Mouse (Mus musculus) hindbrain, embryonic 12.5 days (tissue): ENCODE measurements around the gene Mroh9. TPM values are rescaled to one million over a fixed set of nuclear protein-coding genes. Genes with fewer than 3 reads are reported as not detected.

Experiments
- ATAC-seq: fragments of 200-750 bp; cut with Nextera tagmentation; 2 replicates; pipeline ENCODE4 v1.8.0; 2017; ENCODE audit warnings: moderate TSS enrichment; ENCODE audit not compliant: low FRiP score
- H3K27ac ChIP-seq: fragments of 300-500 bp; sonication (generic); 2 replicates; pipeline ENCODE4 v1.5.1; 2016; ENCODE audit warnings: mild to moderate bottlenecking
- H3K27me3 ChIP-seq: fragments of 300-500 bp; sonication (generic); 2 replicates; pipeline ENCODE4 v1.6.1; 2016; ENCODE audit warnings: mild to moderate bottlenecking
- H3K36me3 ChIP-seq: fragments of 300-500 bp; sonication (generic); 2 replicates; pipeline ENCODE4 v1.6.1; 2016; ENCODE audit warnings: mild to moderate bottlenecking
- H3K4me1 ChIP-seq: fragments of 300-500 bp; sonication (generic); 2 replicates; pipeline ENCODE4 v1.6.1; 2016
- H3K4me2 ChIP-seq: fragments of 300-500 bp; sonication (generic); replicated peaks from 2 replicates; pipeline ENCODE4 v1.6.1; 2016; ENCODE audit warnings: mild to moderate bottlenecking
- H3K4me3 ChIP-seq: fragments of 300-500 bp; sonication (generic); 2 replicates; pipeline ENCODE4 v1.5.1; 2016; ENCODE audit warnings: mild to moderate bottlenecking
- H3K9ac ChIP-seq: fragments of 300-500 bp; sonication (generic); 2 replicates; pipeline ENCODE4 v1.6.1; 2016; ENCODE audit warnings: mild to moderate bottlenecking, moderate library complexity
- H3K9me3 ChIP-seq: fragments of 300-500 bp; sonication (generic); replicated peaks from 2 replicates; pipeline ENCODE4 v1.6.1; 2016; ENCODE audit warnings: mild to moderate bottlenecking
- WGBS: fragments of 180-500 bp; shearing (Covaris S2); methylation state at CpG from one replicate; pipeline ENCODE4 v1.1.7; 2016; 5-methylcytosine and 5-hydroxymethylcytosine counted together
- polyA plus RNA-seq: library from polyadenylated mRNA; unstranded; fragments of >200 nt; fragmentation: Nextera tagmentation; extraction: Ambion mirVana; gene quantifications from 2 replicates; pipeline ENCODE4 v1.2.1, GENCODE M21; 2016

The Mroh9 gene
- not detected in 2 replicates for polyA plus RNA-seq

DNA sequence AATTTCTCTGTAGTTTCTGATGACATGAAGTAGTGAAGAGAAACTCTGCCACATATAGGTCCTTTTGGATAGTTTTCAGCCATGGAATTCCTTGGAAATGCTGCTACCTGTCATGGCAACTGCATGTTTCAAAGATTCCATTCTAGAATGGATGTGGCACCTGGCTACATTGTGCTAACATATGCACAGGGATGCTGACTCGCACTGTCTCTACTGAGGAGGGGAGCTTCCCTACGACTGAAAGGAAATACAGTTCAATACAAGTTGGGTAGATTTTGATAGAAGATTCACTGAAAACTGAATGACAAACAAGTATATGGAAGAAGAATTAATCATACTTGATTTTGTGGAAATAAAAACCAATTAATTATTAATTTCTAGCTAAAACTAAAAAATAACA is at the start of gene Mroh9:
Mroh9 (minus strand) TSS at position 101 of the 400 bp plus-strand sequence.
- no peaks in the 10 kb centered on the region for H3K27me3 ChIP-seq
- no peak for ATAC-seq
- no peaks in the 10 kb centered on the region for H3K9me3 ChIP-seq
- H3K27ac ChIP-seq = no peak within 1 kb of the TSS
- H3K4me3 ChIP-seq = no peak within 1 kb of the TSS
- WGBS = 93% methylated on average over 2 of the region's 2 CpGs
- H3K4me2 ChIP-seq = no peak within 1 kb of the TSS
- no peaks in the 10 kb centered on the region for H3K36me3 ChIP-seq
- H3K4me1 ChIP-seq = no peaks in the 10 kb centered on the region
- H3K9ac ChIP-seq = no peak within 1 kb of the TSS

DNA sequence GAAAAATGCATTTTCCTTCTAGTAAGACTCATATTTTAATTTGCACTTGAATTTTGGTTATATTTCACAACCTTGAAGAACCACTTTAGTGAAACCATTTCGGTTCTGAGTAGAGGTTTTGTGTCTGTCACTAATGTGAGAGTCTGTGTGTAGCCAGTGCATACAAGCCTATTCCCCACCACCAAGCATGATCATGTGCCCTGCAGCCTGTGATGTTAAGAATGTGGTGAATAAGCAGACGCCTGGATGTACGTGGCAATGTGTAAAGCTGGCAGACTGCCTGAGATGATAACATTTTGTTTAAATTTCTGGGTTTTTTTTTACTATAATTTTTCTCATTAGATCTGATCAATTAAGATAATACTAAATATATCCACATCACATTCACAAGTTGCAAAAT is 44.5 kb upstream of the Mroh9 start:
- Histone ChIP-seq H3K4me3 (no peak overlapping the region), H3K27me3 (no peaks in the 10 kb centered on the region), H3K27ac (no peak overlapping the region), H3K36me3 (no peaks in the 10 kb centered on the region), H3K9me3 (no peaks in the 10 kb centered on the region), H3K4me2 (no peak overlapping the region), H3K9ac (no peak overlapping the region), H3K4me1 (no peaks in the 10 kb centered on the region)
- WGBS = 68% methylated on average over 3 of the region's 3 CpGs
- ATAC-seq = no peak

DNA sequence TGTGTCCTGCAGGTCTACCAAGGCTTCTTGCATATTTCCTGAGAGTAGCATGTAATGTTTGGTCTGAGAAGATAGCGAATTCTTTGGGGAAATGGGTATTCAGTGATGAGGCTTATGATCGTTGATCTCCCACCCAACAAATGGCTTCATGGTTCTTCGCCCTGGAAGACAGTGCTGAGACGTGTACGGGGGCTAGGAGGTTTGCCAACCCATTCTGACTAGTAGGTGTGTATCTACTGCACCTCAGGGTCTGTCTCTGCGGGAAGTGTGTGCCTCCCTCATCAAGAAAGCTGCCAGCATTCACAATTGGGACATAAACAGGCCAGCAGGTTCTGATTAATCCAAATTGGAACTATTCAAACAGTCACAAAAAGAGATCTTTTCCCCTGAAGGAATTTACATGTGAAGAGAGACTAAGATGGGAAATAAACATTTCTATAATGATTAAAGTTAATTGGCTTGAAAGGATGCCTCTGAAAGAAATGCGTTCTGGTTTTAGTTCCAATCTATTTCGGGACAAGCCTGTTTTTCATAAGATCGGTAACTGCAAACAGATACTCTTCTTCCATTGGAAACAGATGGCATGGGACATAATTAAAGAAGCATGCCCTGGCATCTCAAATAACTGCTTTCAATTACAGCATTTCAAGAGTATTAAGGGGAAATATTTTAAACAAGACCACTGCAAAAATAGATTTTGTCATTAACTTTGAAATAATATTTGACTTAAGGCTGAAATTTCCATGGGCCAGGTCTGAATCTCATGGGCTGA is 43.8 kb upstream of the Mroh9 start:
- WGBS = 78% methylated on average over 9 of the region's 9 CpGs

DNA sequence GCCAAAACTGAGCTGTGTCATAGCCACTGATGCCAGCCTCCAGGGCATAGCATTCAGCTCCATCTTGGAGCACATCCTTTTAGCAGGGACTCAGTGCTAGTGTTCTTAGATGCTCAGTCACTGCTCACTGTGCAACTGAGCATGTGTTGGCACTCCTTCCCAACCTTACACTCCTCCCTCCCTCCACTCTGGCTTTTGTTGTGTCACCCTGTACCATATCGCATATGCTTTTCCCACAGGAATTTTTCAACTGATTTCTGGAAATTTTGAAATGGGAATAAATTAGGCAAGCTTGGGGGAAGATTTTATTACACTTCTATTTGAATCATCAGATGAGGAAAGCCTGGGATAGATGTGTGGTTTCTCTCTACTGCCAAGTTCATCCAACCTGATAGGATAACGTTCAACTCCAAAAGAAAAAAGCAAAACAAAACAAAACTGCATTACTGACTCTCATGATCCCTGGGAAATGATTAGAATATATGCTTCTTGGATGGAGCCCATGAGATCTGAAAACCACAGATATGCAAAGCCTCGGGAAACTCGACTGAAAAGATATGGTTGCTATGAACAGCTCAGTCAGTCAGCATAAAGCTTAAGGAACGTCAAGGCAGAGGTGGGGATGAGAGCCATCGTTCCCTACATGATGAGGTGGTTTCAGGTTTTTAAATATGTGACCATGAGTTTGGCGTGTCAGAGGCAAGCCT is 40.9 kb upstream of the Mroh9 start:
- no peak overlapping the region for H3K27ac ChIP-seq

More for the DNA sequence above, 43.8 kb upstream of the Mroh9 start:
- H3K9me3 ChIP-seq = no peaks in the 10 kb centered on the region
- no peak overlapping the region for H3K27ac ChIP-seq
- H3K27me3 ChIP-seq = no peaks in the 10 kb centered on the region
- H3K4me2 ChIP-seq = no peak overlapping the region
- no peak for ATAC-seq
- H3K4me3 ChIP-seq = no peak overlapping the region
- H3K9ac ChIP-seq = no peak overlapping the region
- H3K36me3 ChIP-seq = no peaks in the 10 kb centered on the region
- H3K4me1 ChIP-seq = no peaks in the 10 kb centered on the region

GRCm38 (mm10) chr1:163122414-163122813 is 36.9 kb upstream of the Mroh9 start:
- Histone ChIP-seq H3K36me3 (no peaks in the 10 kb centered on the region), H3K27ac (no peak overlapping the region), H3K27me3 (no peaks in the 10 kb centered on the region), H3K9ac (no peak overlapping the region), H3K4me3 (no peak overlapping the region), H3K4me2 (no peak overlapping the region), H3K4me1 (no peaks in the 10 kb centered on the region), H3K9me3 (no peaks in the 10 kb centered on the region)
- ATAC-seq = no peak
- WGBS = 93% methylated on average over 1 of the region's 1 CpGs

More for the DNA sequence above, 40.9 kb upstream of the Mroh9 start:
- Histone ChIP-seq H3K4me2 (no peak overlapping the region), H3K27me3 (no peaks in the 10 kb centered on the region), H3K36me3 (no peaks in the 10 kb centered on the region), H3K4me1 (no peaks in the 10 kb centered on the region), H3K9me3 (no peaks in the 10 kb centered on the region), H3K9ac (no peak overlapping the region), H3K4me3 (no peak overlapping the region)
- ATAC-seq = no peak
- WGBS = 82% methylated on average over 7 of the region's 7 CpGs

- no peak for ATAC-seq
- 65% methylated on average over 8 of the region's 8 CpGs for WGBS
- no peak overlapping the region for H3K27ac ChIP-seq
Observed at GRCm38 (mm10) chr1:163113461-163114174, 28.1 kb upstream of the Mroh9 start.

GRCm38 (mm10) chr1:163112482-163113164 is 27.2 kb upstream of the Mroh9 start:
- no peaks in the 10 kb centered on the region for H3K9me3 ChIP-seq
- no peak overlapping the region for H3K4me2 ChIP-seq
- H3K27ac ChIP-seq = no peak overlapping the region
- H3K36me3 ChIP-seq = no peaks in the 10 kb centered on the region
- no peaks in the 10 kb centered on the region for H3K4me1 ChIP-seq
- H3K4me3 ChIP-seq = no peak overlapping the region
- no peak for ATAC-seq
- H3K27me3 ChIP-seq = no peaks in the 10 kb centered on the region
- 89% methylated on average over 4 of the region's 4 CpGs for WGBS
- H3K9ac ChIP-seq = no peak overlapping the region

More at GRCm38 (mm10) chr1:163113461-163114174, 28.1 kb upstream of the Mroh9 start:
- Histone ChIP-seq H3K36me3 (no peaks in the 10 kb centered on the region), H3K27me3 (no peaks in the 10 kb centered on the region), H3K9me3 (no peaks in the 10 kb centered on the region), H3K9ac (no peak overlapping the region), H3K4me1 (no peaks in the 10 kb centered on the region), H3K4me3 (no peak overlapping the region), H3K4me2 (no peak overlapping the region)

DNA sequence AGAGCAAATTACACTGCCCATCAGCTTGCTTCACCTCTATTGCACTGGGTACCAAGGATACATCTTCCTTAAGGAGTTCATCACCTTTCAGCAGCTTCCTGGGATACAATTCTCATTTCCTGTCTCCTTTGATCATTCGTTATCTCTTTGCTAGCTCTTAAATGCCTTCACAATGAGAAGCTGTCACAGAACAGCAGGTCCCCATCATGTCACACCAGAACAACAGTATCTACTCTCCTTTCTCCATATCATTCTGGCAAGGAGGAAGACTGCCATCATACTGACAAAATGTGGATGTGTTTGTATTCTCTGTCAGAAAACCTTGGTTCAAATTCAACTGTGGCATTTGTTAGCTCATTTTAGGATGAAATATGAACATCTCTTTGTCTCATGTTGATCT is 19.5 kb upstream of the Mroh9 start:
- Histone ChIP-seq H3K4me2 (no peak overlapping the region), H3K27ac (no peak overlapping the region), H3K4me1 (no peaks in the 10 kb centered on the region), H3K9me3 (no peaks in the 10 kb centered on the region), H3K27me3 (no peaks in the 10 kb centered on the region), H3K9ac (no peak overlapping the region), H3K36me3 (no peaks in the 10 kb centered on the region), H3K4me3 (no peak overlapping the region)
- WGBS = 59% methylated on average over 1 of the region's 1 CpGs
- no peak for ATAC-seq

- Histone ChIP-seq H3K36me3 (no peaks in the 10 kb centered on the region), H3K27me3 (no peaks in the 10 kb centered on the region), H3K27ac (no peak overlapping the region), H3K4me2 (no peak overlapping the region), H3K9ac (no peak overlapping the region), H3K9me3 (no peaks in the 10 kb centered on the region), H3K4me3 (no peak overlapping the region), H3K4me1 (no peaks in the 10 kb centered on the region)
- ATAC-seq = peak; percentile 32; the same call in 1 of the 2 replicates
- WGBS = 57% methylated on average over 10 of the region's 10 CpGs
Observed at GRCm38 (mm10) chr1:163091438-163092155, 6.1 kb upstream of the Mroh9 start.

DNA sequence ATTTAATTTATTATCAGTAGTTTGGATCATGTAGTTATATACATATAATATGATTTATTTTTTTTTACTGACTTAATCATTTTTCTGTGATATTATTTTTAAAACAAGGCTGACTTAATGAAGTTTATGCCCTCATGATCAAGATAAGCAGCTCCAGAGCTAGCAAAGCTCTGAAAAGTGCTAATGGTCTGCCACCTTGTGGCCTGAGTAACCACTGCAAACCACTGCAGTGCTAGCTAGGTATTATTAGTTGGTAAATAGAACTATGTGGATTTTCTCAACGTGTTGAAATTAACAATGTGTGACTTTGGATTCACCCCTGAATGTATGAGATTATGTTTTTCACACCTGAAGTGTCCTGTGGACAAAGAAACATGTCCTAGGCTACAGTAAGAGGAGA is 15.0 kb downstream of the Mroh9 start:
- Histone ChIP-seq H3K27ac (no peak overlapping the region), H3K36me3 (no peaks in the 10 kb centered on the region), H3K27me3 (no peaks in the 10 kb centered on the region), H3K4me2 (no peak overlapping the region), H3K9ac (no peak overlapping the region), H3K9me3 (no peaks in the 10 kb centered on the region), H3K4me3 (no peak overlapping the region), H3K4me1 (no peaks in the 10 kb centered on the region)
- 11% methylated on average over 1 of the region's 1 CpGs for WGBS
- no peak for ATAC-seq

DNA sequence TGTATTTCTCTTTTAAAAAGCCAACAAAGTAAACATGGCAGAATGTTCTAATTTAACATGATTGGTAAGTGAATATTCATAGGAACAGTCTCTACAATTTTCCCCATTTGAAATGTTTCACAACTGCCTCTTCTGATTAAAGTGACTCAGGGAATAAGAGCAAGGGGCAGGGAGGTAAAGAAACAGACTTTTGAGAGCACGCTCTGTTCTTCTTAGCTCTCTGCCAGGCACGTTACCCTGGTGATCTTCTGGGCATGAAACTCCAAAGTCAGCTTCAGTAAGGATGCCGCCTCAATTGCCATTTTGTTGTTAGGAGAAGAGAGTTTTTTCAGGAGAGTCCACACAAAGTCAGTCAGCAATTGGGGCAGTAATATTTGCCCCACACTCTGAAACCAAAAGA is 25.1 kb downstream of the Mroh9 start:
- no peaks in the 10 kb centered on the region for H3K9me3 ChIP-seq

More for the DNA sequence above, 25.1 kb downstream of the Mroh9 start:
- ATAC-seq = no peak
- no peaks in the 10 kb centered on the region for H3K36me3 ChIP-seq
- no peak overlapping the region for H3K4me3 ChIP-seq
- no peak overlapping the region for H3K4me2 ChIP-seq
- H3K4me1 ChIP-seq = no peaks in the 10 kb centered on the region
- WGBS = 83% methylated on average over 3 of the region's 3 CpGs
- no peak overlapping the region for H3K27ac ChIP-seq
- no peak overlapping the region for H3K9ac ChIP-seq
- no peaks in the 10 kb centered on the region for H3K27me3 ChIP-seq
